Mouse (Mus musculus): ENCODE data around the gene Il31.

DNA sequence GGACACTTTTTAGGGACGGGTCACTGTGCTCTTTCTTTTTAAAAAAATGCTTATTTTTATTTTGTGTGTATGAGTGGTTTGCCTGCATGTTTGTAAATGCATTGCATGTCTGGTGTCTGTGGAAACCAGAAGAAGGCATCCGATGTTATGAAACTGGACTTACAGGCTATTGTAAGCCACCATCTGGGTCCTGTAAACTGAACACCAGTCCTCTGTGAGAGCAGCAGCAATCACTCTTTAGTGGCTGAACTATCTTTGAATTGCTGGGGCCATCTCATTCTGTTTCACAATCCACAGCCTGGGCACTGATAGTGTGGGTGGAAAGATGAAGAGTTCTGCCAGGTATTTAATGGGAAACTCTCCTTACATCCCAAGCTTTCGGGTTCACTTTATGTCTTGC, 50.9 kb downstream of the Il31 start:
- TF ChIP-seq CTCF (IDR thresholded peaks at IDR 0.05) (no peak), EP300 (IDR thresholded peaks at IDR 0.05; ENCODE audit: insufficient read depth, low read depth, low read length) (no peak), POLR2A (IDR thresholded peaks at IDR 0.05; ENCODE audit: insufficient read depth, low read depth, low read length) (no peak)
